Mouse (Mus musculus) E14TG2a.4 (cell line): ENCODE results near the gene Ankrd44.

Experiments
- CTCF ChIP-seq: conservative IDR thresholded peaks from 2 replicates; pipeline ENCODE4 v1.5.1; 2014; ENCODE audit warnings: low read length
- NANOG ChIP-seq: IDR thresholded peaks from 2 replicates; pipeline ENCODE4 v1.6.1; 2014; ENCODE audit warnings: borderline replicate concordance, low read length, mixed read lengths
- POU5F1 ChIP-seq: IDR thresholded peaks from 2 replicates; pipeline ENCODE4 v1.6.1; 2014; ENCODE audit warnings: low read length, borderline replicate concordance

DNA sequence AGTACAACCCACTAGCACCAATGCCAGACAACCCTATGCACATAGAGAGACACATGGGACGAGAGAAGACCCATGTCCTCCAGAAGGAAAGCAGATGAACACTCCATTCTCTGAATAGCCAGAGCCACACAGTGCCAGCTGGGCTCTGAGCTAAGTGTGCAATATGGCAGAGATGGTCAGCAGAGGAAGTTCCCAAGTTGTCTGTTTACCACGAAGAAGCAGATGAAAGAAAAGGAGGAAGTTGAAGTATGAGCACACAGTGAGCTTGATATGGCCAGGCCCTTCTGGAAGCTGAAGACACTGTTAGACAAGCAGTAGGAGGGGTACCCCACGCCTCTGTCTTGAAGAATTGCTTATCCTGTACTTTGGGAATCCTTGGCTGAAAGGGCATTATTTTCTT lies 127.8 kb downstream of the Ankrd44 start:
- no peak for TF ChIP-seq CTCF
- TF ChIP-seq NANOG = no peak
- no peak for TF ChIP-seq POU5F1
